Mouse (Mus musculus): Measurements from ENCODE around the gene Dhx8. TPM values are rescaled to one million over a fixed set of nuclear protein-coding genes. Genes with fewer than 3 reads are reported as not detected.

Dhx8 gene
- 10 to 100 TPM; 13.6 to 15.8 (median 14.6) TPM for total RNA-seq (2022)

DNA sequence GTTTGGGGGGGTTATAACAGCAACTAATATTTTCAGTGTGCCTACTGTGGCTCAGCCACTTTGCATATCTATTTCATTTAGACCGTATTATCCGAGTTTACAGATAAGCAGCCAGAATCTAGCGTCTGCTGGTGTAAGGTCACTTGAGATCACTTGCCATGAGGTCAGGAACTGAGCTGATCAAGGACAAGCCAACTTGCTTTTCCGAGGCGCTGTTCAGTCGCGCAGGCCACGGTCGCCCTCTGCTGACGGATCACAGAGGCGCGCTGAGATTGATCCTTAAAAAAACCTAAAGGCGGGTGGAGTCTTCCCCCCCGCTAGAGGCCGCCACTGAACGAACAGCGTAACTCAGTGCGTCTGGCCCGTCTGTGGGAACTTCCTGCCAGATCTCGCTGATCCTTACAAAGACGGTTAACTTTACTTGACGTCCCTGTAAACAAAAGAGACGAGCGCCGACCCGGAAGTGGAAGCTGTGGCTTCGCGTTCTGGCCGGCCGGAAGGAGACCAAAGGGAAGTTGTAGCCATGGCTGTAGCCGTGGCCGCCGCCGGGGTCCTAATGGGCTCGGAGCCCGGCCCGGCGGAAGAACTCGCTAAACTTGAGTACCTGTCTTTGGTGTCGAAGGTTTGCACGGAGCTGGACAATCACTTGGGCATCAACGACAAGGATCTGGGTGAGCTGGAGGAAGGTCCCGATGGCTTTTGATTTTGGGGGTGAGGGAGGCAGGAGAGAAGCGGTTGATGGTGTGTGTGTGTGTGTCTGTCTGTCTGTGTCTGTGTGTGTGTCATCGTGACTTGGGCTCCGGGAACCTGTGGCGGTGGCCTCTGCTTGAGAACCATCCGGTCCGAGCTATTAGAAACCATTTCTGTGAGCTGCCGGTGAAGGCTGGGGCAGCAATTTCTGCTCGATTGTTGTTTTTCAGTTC, at the start of gene Dhx8:
TSS of gene Dhx8 (plus strand) at position 402 of the 923 bp plus-strand sequence.
- peak; percentile 98 for DNase-seq (ENCODE audit: low spot score)

DNA sequence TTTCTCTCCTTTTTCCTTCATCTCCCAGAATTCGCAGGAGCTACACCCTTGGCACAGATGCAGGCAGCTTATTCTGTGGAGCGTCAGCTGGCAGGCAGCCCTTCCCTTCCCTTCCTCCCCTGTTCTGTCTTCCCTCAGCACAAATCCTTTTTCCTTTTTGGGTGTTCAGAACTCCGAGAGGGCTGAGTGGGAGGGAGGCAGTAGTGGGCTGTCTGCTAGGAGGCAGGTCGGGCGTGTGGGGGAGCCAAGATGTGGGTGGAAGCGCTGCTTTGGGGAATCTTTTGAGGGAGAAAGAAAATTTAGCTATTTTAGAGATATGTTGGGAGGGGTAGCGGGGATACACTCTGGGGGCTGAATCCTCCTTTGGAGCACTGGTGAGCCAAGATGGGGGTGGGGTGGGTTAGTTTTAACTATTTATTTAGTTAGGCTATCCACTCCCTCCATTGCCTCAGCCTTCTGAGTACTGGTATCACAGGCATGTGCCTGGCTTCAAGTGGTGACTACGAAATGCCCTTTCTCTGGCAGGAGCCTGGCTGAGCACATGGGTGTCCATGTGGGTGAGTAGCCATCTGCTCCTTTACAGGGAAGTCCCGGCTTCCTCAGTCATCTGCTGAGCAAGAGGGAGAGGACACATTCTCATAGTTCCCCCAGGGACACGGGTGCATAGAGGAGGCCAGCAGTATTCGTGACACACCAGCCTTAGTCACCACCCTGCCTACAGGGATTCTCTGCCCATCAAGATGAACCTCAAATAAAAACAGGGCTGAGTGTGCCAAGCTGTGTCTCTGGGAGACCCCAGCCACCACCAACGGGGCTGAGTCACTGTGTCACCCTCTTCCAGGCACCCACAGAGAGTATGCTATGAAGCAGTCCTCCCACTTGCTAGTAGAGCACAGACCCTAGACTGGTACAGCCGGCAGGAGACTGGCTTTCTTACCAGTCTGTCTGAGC, 45.1 kb upstream of the Dhx8 start:
- peak; percentile 56 for DNase-seq (ENCODE audit: low spot score)

DNA sequence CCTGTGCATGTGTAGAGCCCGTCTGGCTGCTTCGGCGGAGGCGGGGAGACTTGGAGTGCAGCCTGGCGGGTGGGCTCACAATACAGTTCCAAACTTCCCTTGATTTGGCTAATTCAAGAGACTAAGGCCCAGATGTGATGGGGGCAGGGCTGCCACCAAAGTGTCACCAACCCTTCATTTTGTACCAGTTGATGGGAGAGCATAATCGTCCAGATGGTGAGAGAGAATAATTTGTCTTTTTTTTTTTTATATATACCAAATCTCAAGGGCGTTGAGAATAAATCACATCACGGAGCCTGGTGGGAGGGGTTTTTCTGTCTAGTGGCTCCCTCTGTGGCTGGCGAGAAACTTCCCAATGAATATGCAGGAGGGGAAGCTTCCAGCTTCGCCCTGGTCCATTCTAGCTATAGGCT, 43.0 kb upstream of the Dhx8 start:
- DNase-seq (ENCODE audit: low spot score) = no peak

DNA sequence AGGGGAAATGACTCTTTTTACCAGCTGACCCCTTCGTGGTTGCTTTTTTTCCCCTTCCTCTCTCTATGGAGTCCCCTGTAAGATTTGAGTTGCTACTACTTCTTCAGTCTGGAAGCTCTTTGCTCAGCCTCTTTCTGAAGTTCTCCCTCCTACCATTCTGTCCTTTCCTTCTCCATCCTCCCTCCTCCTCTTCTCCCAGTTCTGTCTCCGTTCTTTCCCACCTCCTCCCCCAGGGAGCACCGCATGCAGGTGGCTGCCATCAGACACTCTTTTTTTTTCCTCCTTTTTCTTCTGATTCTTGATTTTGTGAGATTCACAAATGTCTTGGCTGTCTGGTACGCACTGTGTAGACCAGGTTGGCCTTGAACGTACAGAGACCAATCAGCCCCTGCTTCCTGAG, 42.4 kb upstream of the Dhx8 start:
- no peak for DNase-seq (ENCODE audit: low spot score)

DNA sequence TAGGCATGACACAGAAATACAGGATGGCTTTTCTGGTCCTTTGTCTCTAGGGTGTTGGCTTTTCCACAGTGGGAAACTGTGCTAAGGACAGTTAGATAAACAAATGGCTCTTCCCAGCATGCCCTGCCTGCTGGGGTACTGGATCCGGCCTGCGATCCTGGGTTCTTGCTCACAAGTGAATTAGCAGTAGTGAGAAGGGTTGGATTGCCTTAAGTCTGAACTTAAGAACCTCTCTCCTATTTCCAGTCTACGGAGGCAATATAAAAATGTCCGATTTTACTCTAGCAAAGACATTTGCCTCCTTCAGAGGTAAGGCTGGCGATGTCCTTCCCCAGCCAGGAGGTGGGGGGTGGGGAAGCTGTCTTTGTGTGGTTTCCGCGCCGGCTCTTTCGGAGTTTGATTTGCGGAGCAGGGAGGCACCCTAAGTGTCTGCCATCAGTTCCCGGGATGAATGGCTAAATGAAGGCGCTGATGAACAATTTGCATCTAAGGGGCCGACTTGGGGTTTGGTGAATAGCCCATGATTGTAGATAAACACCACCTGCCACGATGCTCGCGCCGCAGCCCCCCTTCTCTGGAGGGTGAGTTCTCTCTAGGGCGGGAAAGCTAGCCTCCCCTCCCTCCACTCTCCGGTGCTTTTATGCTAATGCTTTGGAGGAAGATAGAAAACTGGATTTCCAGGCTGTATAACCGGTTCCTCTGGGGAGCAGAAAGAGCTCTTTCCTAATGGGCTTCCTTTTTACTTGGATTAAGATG, 36.6 kb upstream of the Dhx8 start:
- DNase-seq (ENCODE audit: low spot score) = no peak

DNA sequence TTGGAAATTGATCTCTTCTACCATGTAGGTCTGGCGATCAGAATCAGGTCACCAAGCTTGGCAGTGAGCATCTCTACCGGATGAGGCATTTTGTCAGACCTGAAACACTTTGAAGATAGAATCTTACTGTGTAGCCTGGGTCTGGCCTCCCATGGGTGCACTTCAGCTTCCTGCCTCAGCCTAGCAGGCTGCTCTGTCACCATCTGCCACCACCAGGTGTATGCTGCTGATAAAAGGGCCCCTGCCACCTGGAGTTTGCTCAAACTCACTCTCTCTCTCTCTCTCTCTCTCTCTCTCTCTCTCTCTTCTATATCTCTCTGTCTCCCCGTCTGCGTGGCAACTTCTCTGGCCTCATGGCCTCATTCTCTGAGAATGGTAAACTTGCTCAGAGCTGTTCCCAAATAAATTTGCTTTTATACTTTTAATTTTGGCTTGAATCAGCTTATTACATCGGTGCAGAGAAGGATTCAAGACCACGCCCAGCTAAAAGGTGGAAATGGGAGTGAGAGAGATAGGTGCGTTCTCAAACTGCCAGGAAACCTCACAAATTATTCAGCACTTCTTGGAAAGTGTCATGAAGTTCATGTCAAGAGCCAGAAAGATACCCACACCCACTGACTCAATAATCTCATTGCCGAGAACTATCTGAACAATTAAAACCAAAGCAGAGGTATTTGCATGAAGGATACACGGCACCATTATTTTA, 35.4 kb upstream of the Dhx8 start:
- DNase-seq (ENCODE audit: low spot score) = no peak

DNA sequence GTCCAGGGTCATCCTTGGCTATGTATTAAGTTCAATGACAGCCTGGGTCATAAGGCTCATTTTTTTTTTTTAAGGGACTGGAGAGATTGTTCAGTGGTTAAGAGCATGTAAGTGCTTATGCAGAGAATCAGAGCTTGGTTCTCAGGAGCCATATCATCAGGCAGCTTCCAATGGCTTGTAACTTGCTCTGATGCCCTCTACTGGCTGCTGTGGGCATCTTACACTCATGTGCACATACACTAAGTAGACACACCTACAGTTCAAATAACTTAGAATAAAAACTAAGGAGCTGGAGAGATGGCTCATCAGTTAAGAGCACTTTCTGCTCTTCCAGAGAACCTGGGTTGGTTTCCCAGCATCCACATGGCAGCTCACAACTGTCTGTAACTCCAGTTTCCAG, 34.6 kb upstream of the Dhx8 start:
- DNase-seq (ENCODE audit: low spot score) = no peak

DNA sequence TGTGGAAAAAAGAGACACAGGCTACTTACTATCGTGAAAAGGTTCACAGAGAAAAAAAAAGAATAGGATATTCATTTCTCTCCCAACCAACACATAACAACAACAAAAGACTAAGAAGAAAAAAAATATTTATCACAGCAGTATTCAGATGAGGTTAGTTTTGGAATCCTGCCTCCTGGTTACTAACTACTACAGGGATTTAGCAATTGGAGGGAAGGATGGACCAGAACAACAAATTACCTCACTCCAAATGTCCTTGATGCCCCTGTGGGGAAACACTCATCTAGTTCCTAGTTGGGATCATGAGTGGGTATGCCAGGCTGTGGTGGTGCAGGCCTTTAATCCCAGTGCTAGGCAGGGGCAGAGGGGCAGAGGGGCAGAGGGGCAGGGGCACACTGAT, 33.2 kb upstream of the Dhx8 start:
- DNase-seq (ENCODE audit: low spot score) = no peak

DNA sequence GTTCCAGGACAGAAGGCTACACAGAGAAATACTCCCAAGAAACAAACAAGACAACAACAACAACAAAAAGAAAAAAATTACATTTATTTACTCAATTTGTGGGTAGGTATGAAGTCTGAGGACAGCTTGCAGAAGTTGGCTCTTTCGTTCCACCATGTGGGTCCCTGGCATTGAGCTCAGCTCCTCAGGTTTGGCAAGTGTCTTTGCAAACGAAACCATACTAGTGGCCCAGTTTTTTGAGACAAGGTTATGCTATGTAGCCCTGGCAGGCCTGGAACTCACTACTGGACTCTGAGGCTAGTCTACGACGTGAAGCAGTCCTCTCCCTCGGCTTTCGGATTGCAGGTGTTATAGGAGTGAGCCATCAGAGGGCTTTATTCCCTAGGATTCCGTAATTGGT, 32.7 kb upstream of the Dhx8 start:
- no peak for DNase-seq (ENCODE audit: low spot score)

DNA sequence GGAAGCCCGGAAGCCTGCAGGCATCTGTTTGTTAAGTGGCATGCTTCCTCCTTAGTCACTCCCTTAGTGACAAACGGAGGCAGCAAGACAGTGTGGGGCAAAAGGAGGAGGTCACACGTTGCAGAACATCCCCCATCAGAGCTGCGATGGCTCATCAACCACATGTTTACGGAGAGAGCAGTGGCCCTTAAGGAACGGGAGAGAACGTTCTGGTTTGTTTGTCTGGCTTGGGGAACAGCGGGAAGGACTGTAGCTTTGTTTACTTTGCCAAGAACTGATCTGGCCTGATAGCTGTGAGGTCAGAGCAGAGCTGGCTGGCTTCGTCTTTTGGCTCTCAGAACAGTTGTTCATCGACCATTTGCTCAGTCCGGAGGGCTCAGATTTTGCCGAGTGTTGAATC, 32.3 kb upstream of the Dhx8 start:
- peak; percentile 40 for DNase-seq (ENCODE audit: low spot score)

DNA sequence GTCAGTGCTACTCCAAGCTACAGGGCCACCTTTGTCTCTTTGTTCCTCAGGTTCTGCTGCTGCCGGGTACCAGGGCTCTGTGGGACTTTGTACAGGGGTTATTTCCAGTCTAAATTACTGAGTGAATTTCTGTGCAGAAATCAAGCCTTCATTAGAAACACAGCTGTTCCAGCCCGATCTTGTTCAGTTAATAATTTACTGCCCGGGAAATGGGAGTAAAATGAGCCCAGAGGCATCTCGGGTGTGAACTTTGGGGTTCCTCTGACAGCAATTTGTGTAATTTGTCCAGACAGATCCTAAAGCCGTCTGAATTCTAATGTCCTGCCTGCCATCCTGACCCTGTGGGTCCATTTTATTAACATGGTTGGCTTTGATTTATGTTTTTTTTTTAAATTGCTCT, 28.6 kb upstream of the Dhx8 start:
- no peak for DNase-seq (ENCODE audit: low spot score)

DNA sequence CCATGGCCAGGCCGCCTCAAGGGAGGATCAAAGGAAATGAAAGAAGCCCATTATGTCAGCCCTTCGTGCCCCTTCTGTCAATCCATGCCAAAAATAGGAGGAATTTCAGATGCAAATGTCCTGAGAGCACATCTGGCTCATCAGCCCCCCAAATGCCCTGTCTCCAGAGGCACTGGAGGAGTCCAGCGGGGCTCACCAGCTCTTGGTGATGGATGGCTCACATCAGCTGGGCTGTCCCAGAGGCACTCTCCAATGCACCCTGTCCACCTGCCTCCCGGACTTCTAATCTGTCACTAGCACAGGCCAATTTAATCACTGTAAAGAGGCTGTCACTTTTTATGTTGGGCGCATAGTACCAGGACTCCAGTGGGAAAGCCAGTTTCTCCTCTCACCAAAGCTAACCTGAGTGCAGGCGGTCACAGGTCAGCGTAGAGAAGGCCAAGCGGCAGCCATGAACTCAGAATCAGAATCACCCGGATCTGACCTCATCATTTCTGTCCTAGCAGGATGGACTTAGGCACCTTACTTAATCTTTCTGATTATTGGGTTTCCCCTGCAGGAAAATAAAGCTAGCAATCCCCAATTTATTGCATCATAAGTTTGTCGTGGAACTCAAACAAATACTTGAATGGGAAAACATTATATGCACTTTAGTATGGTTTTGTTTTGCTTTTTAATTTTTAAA, 25.8 kb upstream of the Dhx8 start:
- no peak for DNase-seq (ENCODE audit: low spot score)

DNA sequence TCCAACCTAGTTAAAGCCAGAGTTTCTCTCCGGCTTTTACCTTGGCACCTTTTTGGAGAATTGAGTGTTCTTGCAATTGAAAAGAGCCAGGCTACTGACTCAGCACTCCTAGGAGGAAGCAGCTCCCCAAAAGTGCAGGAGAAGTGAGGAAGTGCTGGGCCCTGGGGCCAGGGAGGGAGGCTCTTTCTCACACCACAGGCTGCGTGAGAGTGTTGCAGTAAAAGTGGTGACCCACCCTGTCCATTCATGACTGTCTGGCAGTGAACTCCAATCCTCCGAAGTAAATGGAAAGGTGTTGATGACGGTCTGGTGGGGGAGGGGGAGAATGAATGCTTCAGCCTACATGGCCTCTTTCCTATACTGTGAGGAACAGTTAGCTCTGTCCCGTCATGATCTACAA, 24.2 kb upstream of the Dhx8 start:
- DNase-seq (ENCODE audit: low spot score) = no peak

DNA sequence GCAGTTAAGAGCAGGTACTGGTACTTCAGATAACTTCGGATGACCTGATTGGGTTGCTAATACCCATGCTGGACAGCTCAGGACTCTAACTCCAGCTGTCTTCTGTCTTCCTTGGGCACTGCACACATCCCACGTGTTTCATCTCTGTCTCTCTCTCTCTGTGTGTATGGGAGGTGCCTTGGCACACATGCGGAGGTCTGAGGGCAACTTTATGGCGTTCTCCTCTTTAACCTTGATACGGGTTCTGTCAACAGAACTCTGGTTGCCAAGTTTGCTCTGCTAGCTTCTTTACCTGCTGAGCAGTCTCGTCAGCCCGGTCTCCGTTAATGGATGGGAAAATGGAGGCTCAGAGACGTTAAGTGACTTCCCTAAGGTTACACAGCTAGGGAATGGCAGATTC, 19.9 kb upstream of the Dhx8 start:
- no peak for DNase-seq (ENCODE audit: low spot score)

DNA sequence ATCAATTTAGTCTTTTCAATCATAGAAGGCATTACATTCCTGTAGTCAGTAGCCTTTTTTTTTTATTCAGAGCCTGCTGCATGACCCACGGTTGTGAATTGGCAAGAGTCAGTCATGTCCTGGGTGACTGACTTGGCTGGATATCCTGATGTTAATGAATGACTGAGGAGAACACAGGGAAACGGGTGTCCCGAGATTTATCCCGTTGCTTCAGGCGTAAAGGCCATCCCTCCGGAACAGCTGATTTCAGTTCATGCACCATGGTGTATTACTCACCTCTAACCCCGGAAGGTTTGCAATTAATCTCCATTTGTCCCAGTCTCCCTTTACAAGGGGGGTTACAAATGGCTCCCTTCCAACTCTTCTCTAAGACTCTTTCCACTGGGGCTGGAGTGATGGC, 18.7 kb upstream of the Dhx8 start:
- DNase-seq (ENCODE audit: low spot score) = no peak

DNA sequence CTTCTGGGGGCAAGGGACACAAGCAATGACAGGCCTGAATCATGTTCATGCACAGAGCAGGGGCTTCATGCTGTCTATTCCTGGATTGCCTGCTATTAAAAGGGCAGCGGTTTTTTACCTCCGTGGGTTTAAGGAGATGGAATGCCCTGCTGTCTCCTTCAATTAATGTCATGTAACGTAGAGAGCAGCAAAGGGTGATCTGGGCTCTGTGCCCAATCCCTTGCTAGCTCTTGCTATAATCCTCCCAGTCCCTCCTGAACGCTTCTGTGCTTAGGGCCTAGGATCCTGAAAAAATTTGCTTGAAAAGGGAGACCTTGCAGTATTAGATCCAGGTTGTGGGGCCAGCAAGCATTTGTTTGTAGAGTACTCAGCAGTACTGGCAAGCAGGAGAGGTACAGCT, 14.4 kb upstream of the Dhx8 start:
- no peak for DNase-seq (ENCODE audit: low spot score)

DNA sequence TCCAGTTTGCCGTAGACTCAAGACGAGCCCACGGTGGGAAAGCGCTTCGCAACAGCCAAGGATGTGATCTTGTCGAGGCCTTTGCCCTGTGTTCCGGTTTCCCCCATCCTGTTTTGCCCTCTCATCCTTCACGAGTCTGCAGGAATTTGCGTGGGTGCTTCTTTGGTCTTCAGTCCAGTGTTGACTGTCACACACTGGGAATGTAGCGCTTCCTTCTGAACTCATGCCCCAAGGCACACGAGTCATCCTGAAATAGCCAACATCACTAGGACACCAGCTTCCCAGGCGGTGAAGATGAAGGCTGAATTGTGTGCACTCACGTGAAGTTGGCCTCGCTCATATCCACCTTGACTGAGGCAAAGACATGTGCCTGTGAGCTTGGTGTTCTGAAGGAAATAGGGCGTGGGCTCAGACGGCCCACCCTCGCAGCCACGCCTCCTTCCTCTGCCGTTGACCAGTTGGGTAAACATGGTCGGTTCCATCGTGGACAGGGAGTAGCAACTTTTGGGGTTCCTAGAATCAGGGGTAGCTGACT, 12.7 kb upstream of the Dhx8 start:
- DNase-seq (ENCODE audit: low spot score) = no peak

DNA sequence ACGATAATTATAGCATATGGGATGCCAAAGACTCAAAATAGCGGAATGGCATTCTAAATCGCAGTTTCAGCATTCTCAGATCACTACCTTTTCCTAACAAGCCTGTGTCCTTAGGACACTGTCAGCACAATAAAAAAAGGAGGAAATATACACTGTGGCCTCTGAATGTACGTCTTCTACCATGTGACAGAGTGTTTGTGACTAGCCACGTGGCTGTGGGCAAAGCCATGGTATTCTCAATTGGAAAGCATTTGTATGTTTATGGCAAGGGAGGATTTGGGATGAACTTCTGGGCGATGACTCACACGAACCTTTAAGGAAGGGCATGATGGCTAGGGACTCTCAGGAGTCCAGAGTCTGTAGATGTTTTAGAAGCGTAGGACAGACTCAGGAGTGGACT, 7.7 kb upstream of the Dhx8 start:
- no peak for DNase-seq (ENCODE audit: low spot score)

DNA sequence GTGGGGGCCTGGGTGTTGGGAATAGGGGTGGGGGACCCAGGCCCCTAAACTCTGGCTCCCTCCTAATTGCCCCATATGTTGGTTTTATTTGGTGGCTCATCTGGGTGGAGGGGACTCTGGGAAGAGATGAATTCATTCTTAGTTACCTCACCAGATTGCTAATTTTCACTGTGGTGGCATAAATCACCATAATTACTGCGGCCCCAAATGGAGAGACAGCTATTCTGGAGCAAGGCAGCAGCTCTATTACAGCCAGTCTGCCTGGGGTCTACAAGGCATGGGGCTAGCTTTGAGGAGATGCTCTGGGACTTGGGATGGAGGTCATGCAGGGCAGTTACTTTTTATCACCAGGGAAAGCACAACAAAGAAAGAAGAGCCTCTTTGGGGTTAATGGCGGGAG, 6.0 kb upstream of the Dhx8 start:
- DNase-seq (ENCODE audit: low spot score) = no peak

DNA sequence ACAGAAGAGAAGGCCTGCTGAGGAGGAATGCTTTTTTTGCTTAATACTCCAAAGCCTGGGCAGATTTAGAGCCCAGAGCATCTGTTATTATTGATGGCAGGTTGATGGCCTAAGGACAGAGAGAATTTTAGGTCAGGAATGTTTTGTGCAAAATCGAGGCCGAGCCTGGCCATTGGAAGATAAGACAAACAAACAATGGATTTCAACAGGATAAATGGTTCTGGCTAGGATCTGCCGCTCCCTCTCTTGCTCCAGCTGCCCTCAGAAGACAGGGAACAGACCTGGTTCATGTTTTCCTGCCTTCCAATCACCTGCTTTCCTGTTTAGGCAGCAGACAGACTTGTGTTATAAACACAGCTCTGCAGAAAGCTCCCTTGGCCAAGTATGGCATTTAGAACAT, 3.4 kb upstream of the Dhx8 start:
- DNase-seq (ENCODE audit: low spot score) = no peak
